In the genomic region with DNA sequence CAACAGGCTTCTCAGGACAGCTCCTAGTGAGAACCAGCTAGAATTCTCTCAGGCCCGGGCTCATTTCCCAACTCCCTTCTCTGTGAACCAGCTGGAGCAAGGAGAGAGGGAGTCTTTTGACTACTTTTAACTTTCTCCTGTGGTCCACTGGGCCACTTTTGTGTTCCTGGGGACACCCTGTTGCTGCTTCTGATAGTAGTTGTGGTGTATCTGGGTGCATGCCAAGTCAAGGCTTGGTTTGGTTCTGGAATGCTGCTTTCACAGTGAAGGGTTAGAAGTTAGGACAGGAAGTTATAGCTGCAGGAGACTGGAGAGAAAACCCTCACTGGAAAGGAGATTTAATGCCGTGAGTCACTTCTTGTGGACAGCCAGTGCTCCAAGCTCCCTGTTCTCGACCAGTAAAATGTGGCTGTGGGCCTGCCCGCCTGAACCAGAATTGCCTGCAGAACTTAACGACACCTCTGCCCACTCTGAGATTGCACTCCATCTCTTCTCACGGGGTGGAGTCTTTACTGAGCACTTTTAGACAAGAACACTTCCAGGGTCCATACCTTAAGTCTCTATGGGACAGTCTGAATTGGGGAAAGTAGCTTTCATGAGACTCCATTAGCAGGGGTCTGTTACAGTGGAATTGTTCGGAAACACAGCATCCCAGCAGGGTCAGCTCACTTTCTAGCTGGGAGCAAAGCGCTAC, we compare ENCODE assay signal across 10 mouse cellular contexts.
DNase-seq lines count a peak whose midpoint lies in the region; ATAC-seq and TF ChIP-seq lines count a peak whose summit lies in the region.
"Had no signal": no experiment of that assay in that cellular context is flagged by ENCODE, and none has a peak within 500 bp of the region (broad histone marks: within the 10 kb centered on the region; RNA-seq: fewer than 3 reads in every experiment).

No protein-coding gene starts in this region.

- intact Hi-C loops in heart, postnatal 10 days (cut with DNase I) = loop anchor here (5.0 to 10.0 kb wide), 3 partner anchors 65 to 268 kb away; no protein-coding TSS in a partner anchor

- H3K4me2 ChIP-seq in limb, embryonic 15.5 days = no peak overlapping the region
- H3K4me2 ChIP-seq in liver, embryonic 11.5 days = no peak overlapping the region
- H3K4me2 ChIP-seq: liver, embryonic 13.5 days had no signal

- no peaks in the 10 kb centered on the region for H3K9me3 ChIP-seq in limb, embryonic 15.5 days
- H3K9me3 ChIP-seq in liver, embryonic 11.5 days (ENCODE audit: control insufficient read depth, low read length) = no peaks in the 10 kb centered on the region
- H3K9me3 ChIP-seq: liver, embryonic 13.5 days had no signal

- H3K27me3 ChIP-seq in Patski = no peaks in the 10 kb centered on the region
- H3K27me3 ChIP-seq in limb, embryonic 15.5 days = no peaks in the 10 kb centered on the region
- no peaks in the 10 kb centered on the region for H3K27me3 ChIP-seq in liver, embryonic 11.5 days (replicated peaks; ENCODE audit: control insufficient read depth, insufficient read depth, low read length)
- H3K27me3 ChIP-seq: liver, embryonic 13.5 days had no signal

- peak; percentile 65 for DNase-seq in 3134 (ENCODE audit: extremely low read depth, insufficient read length, low spot score)
- peak; percentile 88 for DNase-seq in Patski (ENCODE audit: low read depth, low spot score)
- DNase-seq in heart, postnatal 10 days = peak; percentile 55 to 60
- no peak for DNase-seq in right cerebral cortex, postnatal 36 days (ENCODE audit: low spot score in 2 of 2)
- no peak for DNase-seq in gastrocnemius, adult 8-10 months (ENCODE audit: low spot score in 2 of 2)
- DNase-seq in layer of hippocampus, postnatal 25 days (ENCODE audit: extremely low spot score in 1 of 2, low spot score in 1 of 2) = no peak
- DNase-seq in liver, embryonic 11.5 days (ENCODE audit: low spot score) = no peak
- DNase-seq: cerebellum, adult 11 months; liver, embryonic 13.5 days had no signal

- in situ Hi-C loops in Patski (cut with MboI; ENCODE audit: low pct_unique_long_range_greater_than_20kb) = no loop called here

- peaks cover 10% of the 10 kb centered on the region for H3K4me1 ChIP-seq in limb, embryonic 15.5 days
- H3K4me1 ChIP-seq in liver, embryonic 11.5 days (replicated peaks; ENCODE audit: control insufficient read depth, insufficient read depth, low read length) = no peaks in the 10 kb centered on the region
- H3K4me1 ChIP-seq: liver, embryonic 13.5 days had no signal

- H3K36me3 ChIP-seq in limb, embryonic 15.5 days = no peaks in the 10 kb centered on the region
- H3K36me3 ChIP-seq in liver, embryonic 11.5 days (ENCODE audit: control insufficient read depth, insufficient read depth, low read length) = no peaks in the 10 kb centered on the region
- H3K36me3 ChIP-seq: liver, embryonic 13.5 days had no signal

- no peak overlapping the region for H3K4me3 ChIP-seq in limb, embryonic 15.5 days
- no peak overlapping the region for H3K4me3 ChIP-seq in liver, embryonic 11.5 days (ENCODE audit: low read depth, low read length)
- H3K4me3 ChIP-seq: liver, embryonic 13.5 days had no signal

- CTCF ChIA-PET in Patski (lab: Charles Lee) = interaction anchor here (1.1 to 2.1 kb wide), 4 partner anchors 9 to 22 kb away, joined by 3 to 8 read pairs (median 4); no protein-coding TSS in a partner anchor

- no peak for TF ChIP-seq CTCF in Patski (IDR thresholded peaks at IDR 0.05)

- peak; percentile 88 for ATAC-seq in Patski
- no peak for ATAC-seq in limb, embryonic 15.5 days (ENCODE audit: insufficient number of reproducible peaks, low FRiP score, low TSS enrichment, low read depth)
- no peak for ATAC-seq in liver, embryonic 11.5 days (replicated peaks; ENCODE audit: low FRiP score)

- H3K9ac ChIP-seq in limb, embryonic 15.5 days = no peak overlapping the region
- no peak overlapping the region for H3K9ac ChIP-seq in liver, embryonic 11.5 days (ENCODE audit: low read depth, low read length)
- H3K9ac ChIP-seq: liver, embryonic 13.5 days had no signal

- peak overlapping the region; percentile 38; the same call in 1 of the 2 replicates for H3K27ac ChIP-seq in limb, embryonic 15.5 days
- H3K27ac ChIP-seq in liver, embryonic 11.5 days (ENCODE audit: low read depth, low read length) = no peak overlapping the region
- H3K27ac ChIP-seq: liver, embryonic 13.5 days had no signal

- 38% methylated on average over 8 of the region's 8 CpGs for WGBS in limb, embryonic 15.5 days
- WGBS in liver, embryonic 11.5 days = 76% methylated on average over 8 of the region's 8 CpGs

- POLR2A ChIA-PET in Patski (lab: Charles Lee) = no interaction called here

Comparison
In these comparisons a context has a peak if more than half of its experiments do, and no peak if none do; other contexts are left out.
1. DNase-seq: peak in 3134 (single experiment), Patski (single experiment) and heart, postnatal 10 days (2 of 2); none in right cerebral cortex, postnatal 36 days (0 of 2), gastrocnemius, adult 8-10 months (0 of 2), layer of hippocampus, postnatal 25 days (0 of 2) and liver, embryonic 11.5 days (single experiment).